Mouse (Mus musculus): ENCODE results near the gene Bace2. TPM values are rescaled to one million over a fixed set of nuclear protein-coding genes. Genes with fewer than 3 reads are reported as not detected.

Gene Bace2
- total RNA-seq, 2 experiments from 2014 or later = not detected

GRCm38 (mm10) chr16:97399991-97400390 is 43.4 kb downstream of the Bace2 start:
- no peak for ATAC-seq (ENCODE audit: poor library complexity, severe bottlenecking)

- no peak for ATAC-seq (ENCODE audit: poor library complexity, severe bottlenecking)
Observed at GRCm38 (mm10) chr16:97401741-97402140, 45.2 kb downstream of the Bace2 start.

GRCm38 (mm10) chr16:97402213-97402785 is 45.8 kb downstream of the Bace2 start:
- ATAC-seq (ENCODE audit: poor library complexity, severe bottlenecking) = no peak

GRCm38 (mm10) chr16:97405476-97406012 is 49.0 kb downstream of the Bace2 start:
- no peak for ATAC-seq (ENCODE audit: poor library complexity, severe bottlenecking)

- 0 out of 2 replicates have a peak, but pooled peaks have one; percentile 33 for ATAC-seq (ENCODE audit: poor library complexity, severe bottlenecking)
Observed at GRCm38 (mm10) chr16:97417896-97418542, 61.5 kb downstream of the Bace2 start.

- 0 out of 2 replicates have a peak, but pooled peaks have one; percentile 21 for ATAC-seq (ENCODE audit: poor library complexity, severe bottlenecking)
Observed at GRCm38 (mm10) chr16:97418749-97419453, 62.4 kb downstream of the Bace2 start.

- ATAC-seq (ENCODE audit: poor library complexity, severe bottlenecking) = no peak
Observed at GRCm38 (mm10) chr16:97421671-97422070, 65.1 kb downstream of the Bace2 start.

- ATAC-seq (ENCODE audit: poor library complexity, severe bottlenecking) = no peak
Observed at GRCm38 (mm10) chr16:97423627-97424026, 67.1 kb downstream of the Bace2 start.

- ATAC-seq (ENCODE audit: poor library complexity, severe bottlenecking) = no peak
Observed at GRCm38 (mm10) chr16:97428026-97428425, 71.5 kb downstream of the Bace2 start.

- no peak for ATAC-seq (ENCODE audit: poor library complexity, severe bottlenecking)
Observed at GRCm38 (mm10) chr16:97430091-97430490, 73.5 kb downstream of the Bace2 start.

GRCm38 (mm10) chr16:97431328-97431727 is 74.8 kb downstream of the Bace2 start:
- no peak for ATAC-seq (ENCODE audit: poor library complexity, severe bottlenecking)

GRCm38 (mm10) chr16:97434206-97434605 is 77.7 kb downstream of the Bace2 start:
- ATAC-seq (ENCODE audit: poor library complexity, severe bottlenecking) = no peak

GRCm38 (mm10) chr16:97437448-97438056 is 81.0 kb downstream of the Bace2 start:
- no peak for ATAC-seq (ENCODE audit: poor library complexity, severe bottlenecking)

GRCm38 (mm10) chr16:97438191-97438590 is 81.6 kb downstream of the Bace2 start:
- no peak for ATAC-seq (ENCODE audit: poor library complexity, severe bottlenecking)

- ATAC-seq (ENCODE audit: poor library complexity, severe bottlenecking) = no peak
Observed at GRCm38 (mm10) chr16:97441967-97442366, 85.4 kb downstream of the Bace2 start.

- peak; percentile 85 for ATAC-seq (ENCODE audit: poor library complexity, severe bottlenecking)
Observed at GRCm38 (mm10) chr16:97443670-97444263, 87.2 kb downstream of the Bace2 start.

- no peak for ATAC-seq (ENCODE audit: poor library complexity, severe bottlenecking)
Observed at GRCm38 (mm10) chr16:97447386-97447785, 90.8 kb downstream of the Bace2 start.

- no peak for ATAC-seq (ENCODE audit: poor library complexity, severe bottlenecking)
Observed at GRCm38 (mm10) chr16:97459831-97460230, 103.3 kb downstream of the Bace2 start.

GRCm38 (mm10) chr16:97461271-97461670 is 104.7 kb downstream of the Bace2 start:
- ATAC-seq (ENCODE audit: poor library complexity, severe bottlenecking) = no peak

GRCm38 (mm10) chr16:97462481-97463181 is 106.1 kb downstream of the Bace2 start, which contains the start of gene Mx1:
TSS of gene Mx1 (minus strand) at chr16:97462907.
- peak; percentile 85 for ATAC-seq (ENCODE audit: poor library complexity, severe bottlenecking)
